Mouse (Mus musculus) layer of hippocampus, adult 18-20 months (tissue): ENCODE results near the gene Gm21988. TPM values are rescaled to one million over a fixed set of nuclear protein-coding genes. Genes with fewer than 3 reads are reported as not detected.

Source experiments
- DNase-seq, 2 experiments: peaks; one replicate each; pipeline ENCODE4 v3.0.0; 2022; ENCODE audit warnings: low spot score in 2 of 2
- microRNA-seq, 2 experiments: library from miRNA; unstranded; fragments of <30 nt; microRNA quantifications; one replicate each; pipeline ENCODE4 v1.2.0; 2021
- total RNA-seq, 2 experiments: library from RNA; stranded (reverse); gene quantifications; 2 replicates each; pipeline ENCODE4 v1.2.3; 2021

Gene Gm21988
- total RNA-seq, 2 experiments from 2014 or later = 5.6 to 6.7 TPM

GRCm38 (mm10) chr11:70189319-70190134, 50.1 kb downstream of the Gm21988 start:
- DNase-seq = no peak

Small RNAs within 50 kb of the gene (microRNA-seq; reads per million reads assigned to microRNA genes)
- gene Mir195a (1,693 to 13,853 reads per million in 2 experiments), gene Mir497 (0 reads per million in 2 experiments), gene Mir497b (0 reads per million in 2 experiments)

Other genes starting within 250 kb of the Gm21988 start
- gene Gabarap, start 248.7 kb downstream of the Gm21988 start, total RNA-seq = 100 to 1,000 TPM; 238 to 240 TPM
- gene Phf23, start 244.1 kb downstream of the Gm21988 start, total RNA-seq = 10 to 100 TPM; 50.3 TPM
- 10 to 100 TPM; 33.0 to 38.7 TPM for gene Dvl2, start 239.2 kb downstream of the Gm21988 start, total RNA-seq
- gene Acadvl, start 224.4 kb downstream of the Gm21988 start, total RNA-seq = 10 to 100 TPM; 56.4 to 67.1 TPM
- gene Dlg4, start 222.9 kb downstream of the Gm21988 start, total RNA-seq = 100 to 1,000 TPM; 846 to 862 TPM
- gene Asgr1, start 185.7 kb downstream of the Gm21988 start, total RNA-seq = under 1 TPM; 0.84 to 0.99 TPM
- gene Asgr2, start 147.2 kb downstream of the Gm21988 start, total RNA-seq = not detected
- under 1 TPM; 0.45 to 0.66 TPM for gene Mgl2, start 109.5 kb downstream of the Gm21988 start, total RNA-seq
- gene Clec10a, start 83.6 kb downstream of the Gm21988 start, total RNA-seq = under 1 TPM; 0.71 to 0.92 TPM
- gene Slc16a11, start 27.1 kb downstream of the Gm21988 start, total RNA-seq = 10 to 100 TPM; 28.6 to 30.6 TPM
- gene Slc16a13, start 18.8 kb downstream of the Gm21988 start, total RNA-seq = 1 to 10 TPM; 6.2 to 9.0 TPM
- 1 to 10 TPM in 1 of 2 experiments, under 1 TPM in 1; 0.92 to 1.1 TPM for gene Bcl6b, start 10.0 kb downstream of the Gm21988 start, total RNA-seq
- gene 0610010K14Rik, start 1.9 kb downstream of the Gm21988 start, total RNA-seq = 10 to 100 TPM; 39.7 to 45.9 TPM
- gene Rnasek, start within 50 bp of the Gm21988 start, total RNA-seq = 100 to 1,000 TPM; 262 to 272 TPM
- under 1 TPM; 0.15 to 0.27 TPM for gene Alox12, start 15.5 kb upstream of the Gm21988 start, total RNA-seq
- not detected for gene Alox12e, start 82.8 kb upstream of the Gm21988 start, total RNA-seq
- gene Alox15, start 112.2 kb upstream of the Gm21988 start, total RNA-seq = under 1 TPM in 1 of 2 experiments, not detected in 1; 0.17 TPM
- gene Pelp1, start 170.2 kb upstream of the Gm21988 start, total RNA-seq = 10 to 100 TPM; 32.0 to 37.2 TPM
- gene Arrb2, start 192.8 kb upstream of the Gm21988 start, total RNA-seq = 100 to 1,000 TPM in 1 of 2 experiments, 10 to 100 TPM in 1; 93.5 to 100 TPM
- 10 to 100 TPM; 13.7 to 16.7 TPM for gene Med11, start 212.1 kb upstream of the Gm21988 start, total RNA-seq
- under 1 TPM; 0.20 to 0.27 TPM for gene Zmynd15, start 219.6 kb upstream of the Gm21988 start, total RNA-seq
- gene Cxcl16, start 220.2 kb upstream of the Gm21988 start, total RNA-seq = 1 to 10 TPM in 1 of 2 experiments, under 1 TPM in 1; 0.82 to 1.3 TPM